Mouse (Mus musculus): ENCODE measurements around the gene Fras1. TPM values are rescaled to one million over a fixed set of nuclear protein-coding genes. Genes with fewer than 3 reads are reported as not detected.

The Fras1 gene
- total and polyA plus RNA-seq, 3 experiments = 2.1 to 5.8 (median 5.4) TPM

GRCm38 (mm10) chr5:96616954-96617646 lies 243.3 kb downstream of the Fras1 start:
- H3K4me2 ChIP-seq (ENCODE audit: insufficient read depth, low read depth, poor library complexity, severe bottlenecking) = no peak overlapping the region

GRCm38 (mm10) chr5:96618008-96618407 lies 244.3 kb downstream of the Fras1 start:
- TF ChIP-seq ZKSCAN1 (IDR thresholded peaks at IDR 0.05; ENCODE audit: borderline replicate concordance, low read depth, low read length) = no peak
- no peak for TF ChIP-seq ZC3H11A (IDR thresholded peaks at IDR 0.05; ENCODE audit: low read depth, low read length)
- TF ChIP-seq NRF1 (IDR thresholded peaks at IDR 0.05; ENCODE audit: low read depth, low read length) = no peak
- TF ChIP-seq MAZ (IDR thresholded peaks at IDR 0.05; ENCODE audit: low read depth, low read length) = no peak
- TF ChIP-seq PAX5 (IDR thresholded peaks at IDR 0.05; ENCODE audit: low read length) = no peak
- TF ChIP-seq MYC (IDR thresholded peaks at IDR 0.05; ENCODE audit: low read depth, low read length) = no peak
- no peak for DNase-seq (ENCODE audit: extremely low read depth)
- Histone ChIP-seq H3K9ac (ENCODE audit: insufficient read depth, low read depth) (no peak overlapping the region), H3K4me3 (replicated peaks in 1 of 3; ENCODE audit: low read depth in 2 of 3, low read length in 2 of 3, poor library complexity in 1 of 3) (no peak overlapping the region), H3K4me2 (ENCODE audit: insufficient read depth, low read depth, poor library complexity, severe bottlenecking) (no peak overlapping the region), H3K4me1 (ENCODE audit: control insufficient read depth in 1 of 2, insufficient read depth in 2 of 2) (peaks cover 0 to 19% of the 10 kb centered on the region in 2 experiments; a peak in 2 of 4 replicates), H3K79me2 (replicated peaks; ENCODE audit: control insufficient read depth, extremely low read depth, insufficient read depth, poor library complexity, severe bottlenecking) (no peaks in the 10 kb centered on the region), H3K36me3 (replicated peaks in 1 of 2; ENCODE audit: control insufficient read depth in 1 of 2, insufficient read depth in 1 of 2, low read length in 1 of 2) (peaks cover 0 to 20% of the 10 kb centered on the region in 2 experiments), H3K27ac (ENCODE audit: insufficient read depth, low read depth) (no peak overlapping the region), H3K9me3 (replicated peaks; ENCODE audit: low read length) (no peaks in the 10 kb centered on the region), H3K27me3 (replicated peaks) (no peaks in the 10 kb centered on the region)
- dilution Hi-C loops (cut with MboI; ENCODE audit: extremely low pct_ligation_motif_present, extremely low pct_unique_long_range_greater_than_20kb, low sequenced_read_pairs) = no loop called here
- in situ Hi-C loops (cut with MboI; ENCODE audit: low pct_ligation_motif_present, low pct_unique_long_range_greater_than_20kb, low sequenced_read_pairs) = no loop called here

More at GRCm38 (mm10) chr5:96616954-96617646, 243.3 kb downstream of the Fras1 start:
- Histone ChIP-seq H3K4me1 (ENCODE audit: control insufficient read depth in 1 of 2, insufficient read depth in 2 of 2) (peaks cover 0 to 11% of the 10 kb centered on the region in 2 experiments; a peak in 2 of 4 replicates), H3K27me3 (replicated peaks) (no peaks in the 10 kb centered on the region), H3K9me3 (replicated peaks; ENCODE audit: low read length) (no peaks in the 10 kb centered on the region), H3K4me3 (replicated peaks in 1 of 3; ENCODE audit: low read depth in 2 of 3, low read length in 2 of 3, poor library complexity in 1 of 3) (no peak overlapping the region), H3K79me2 (replicated peaks; ENCODE audit: control insufficient read depth, extremely low read depth, insufficient read depth, poor library complexity, severe bottlenecking) (no peaks in the 10 kb centered on the region), H3K9ac (ENCODE audit: insufficient read depth, low read depth) (no peak overlapping the region), H3K36me3 (replicated peaks in 1 of 2; ENCODE audit: control insufficient read depth in 1 of 2, insufficient read depth in 1 of 2, low read length in 1 of 2) (peaks cover 0 to 20% of the 10 kb centered on the region in 2 experiments), H3K27ac (ENCODE audit: insufficient read depth, low read depth) (no peak overlapping the region)
- TF ChIP-seq MAFK (IDR thresholded peaks at IDR 0.05; ENCODE audit: insufficient replicate concordance, low read length) = no peak
- TF ChIP-seq POLR2A (IDR thresholded peaks at IDR 0.05; ENCODE audit: low read depth, low read length) = no peak
- TF ChIP-seq CTCF (conservative IDR thresholded peaks at IDR 0.05 in 1 of 2, IDR thresholded peaks at IDR 0.05 in 1 of 2; ENCODE audit: low read depth in 2 of 2, low read length in 2 of 2) = no peak
- no peak for TF ChIP-seq ZC3H11A (IDR thresholded peaks at IDR 0.05; ENCODE audit: low read depth, low read length)
- TF ChIP-seq EP300 (IDR thresholded peaks at IDR 0.05; ENCODE audit: low read length) = no peak
- TF ChIP-seq PAX5 (IDR thresholded peaks at IDR 0.05; ENCODE audit: low read length) = no peak
- no peak for TF ChIP-seq POLR2AphosphoS2 (IDR thresholded peaks at IDR 0.05; ENCODE audit: low read depth, low read length)
- no peak for TF ChIP-seq NELFE (IDR thresholded peaks at IDR 0.05; ENCODE audit: low read depth, low read length)
- no peak for TF ChIP-seq SIN3A (IDR thresholded peaks at IDR 0.05; ENCODE audit: low read length)
- no peak for TF ChIP-seq KAT2A (IDR thresholded peaks at IDR 0.05; ENCODE audit: insufficient replicate concordance, low read length)
- no peak for TF ChIP-seq MXI1 (IDR thresholded peaks at IDR 0.05; ENCODE audit: low read depth, low read length)
- no peak for TF ChIP-seq CHD2 (IDR thresholded peaks at IDR 0.05; ENCODE audit: low read length)
- no peak for TF ChIP-seq MAX (IDR thresholded peaks at IDR 0.05; ENCODE audit: low read length)
- no peak for TF ChIP-seq USF2 (conservative IDR thresholded peaks at IDR 0.05; ENCODE audit: low read depth, low read length)
- no peak for TF ChIP-seq TCF12 (IDR thresholded peaks at IDR 0.05; ENCODE audit: low read depth, low read length)
- no peak for TF ChIP-seq MEF2A (IDR thresholded peaks at IDR 0.05; ENCODE audit: borderline replicate concordance, low read depth, low read length)
- no peak for TF ChIP-seq BHLHE40 (IDR thresholded peaks at IDR 0.05; ENCODE audit: low read depth, low read length)
- dilution Hi-C loops (cut with MboI; ENCODE audit: extremely low pct_ligation_motif_present, extremely low pct_unique_long_range_greater_than_20kb, low sequenced_read_pairs) (no loop called here), in situ Hi-C loops (cut with MboI; ENCODE audit: low pct_ligation_motif_present, low pct_unique_long_range_greater_than_20kb, low sequenced_read_pairs) (no loop called here)
- no peak for DNase-seq (ENCODE audit: extremely low read depth)
